8 mouse cellular contexts compared by ENCODE assay signal in genomic region chr9:107624539-107624938, GRCm38 (mm10). TPM values are rescaled to one million over a fixed set of nuclear protein-coding genes. Genes with fewer than 3 reads are reported as not detected.
DNase-seq lines count a peak whose midpoint lies in the region; ATAC-seq and TF ChIP-seq lines count a peak whose summit lies in the region.

No protein-coding gene starts in this region.

- ATAC-seq in forebrain, embryonic 13.5 days = no peak
- ATAC-seq in intestine, postnatal 0 days = peak; percentile 50
- peak; percentile 66 for ATAC-seq in megakaryocyte, adult 5-6 weeks (ENCODE audit: poor library complexity, severe bottlenecking)

- intact Hi-C loops in left cerebral cortex, postnatal 10 days (cut with DNase I) = no loop called here

- H3K9me3 ChIP-seq in forebrain, embryonic 13.5 days (replicated peaks) = no peaks in the 10 kb centered on the region
- no peaks in the 10 kb centered on the region for H3K9me3 ChIP-seq in intestine, postnatal 0 days (ENCODE audit: control insufficient read depth)

- H3K27me3 ChIP-seq in kidney, adult 2 months (replicated peaks; ENCODE audit: control insufficient read depth, insufficient read depth, low read length) = no peaks in the 10 kb centered on the region
- H3K27me3 ChIP-seq in forebrain, embryonic 13.5 days = no peaks in the 10 kb centered on the region
- H3K27me3 ChIP-seq in intestine, postnatal 0 days (replicated peaks; ENCODE audit: control insufficient read depth, insufficient read depth, low read length) = no peaks in the 10 kb centered on the region

- H3K27ac ChIP-seq in kidney, adult 2 months (ENCODE audit: insufficient read depth, low read depth, low read length) = peak overlapping the region; percentile 62
- H3K27ac ChIP-seq in forebrain, embryonic 13.5 days = peak overlapping the region; percentile 11; the same call in 1 of the 2 replicates
- H3K27ac ChIP-seq in intestine, postnatal 0 days (ENCODE audit: low read depth, low read length) = peak overlapping the region; percentile 52

- peak; percentile 73 for DNase-seq in kidney, adult 2 months
- DNase-seq in kidney, adult 8-10 months = no peak
- DNase-seq in right cerebral cortex, postnatal 25 days = no peak
- DNase-seq in cerebellum, adult 18-20 months = no peak
- no peak for DNase-seq in left cerebral cortex, postnatal 10 days (ENCODE audit: extremely low spot score in 1 of 2, low spot score in 2 of 2)

- H3K4me3 ChIP-seq in kidney, adult 2 months (ENCODE audit: insufficient read depth, low read depth, low read length) = no peak overlapping the region
- no peak overlapping the region for H3K4me3 ChIP-seq in forebrain, embryonic 13.5 days
- no peak overlapping the region for H3K4me3 ChIP-seq in intestine, postnatal 0 days (ENCODE audit: low read depth, low read length)

- H3K4me1 ChIP-seq in kidney, adult 2 months (ENCODE audit: control insufficient read depth, insufficient read depth, low read length) = peaks cover 40% of the 10 kb centered on the region
- peaks cover 60% of the 10 kb centered on the region for H3K4me1 ChIP-seq in forebrain, embryonic 13.5 days
- H3K4me1 ChIP-seq in intestine, postnatal 0 days (replicated peaks; ENCODE audit: control insufficient read depth, insufficient read depth, low read length) = peaks cover 27% of the 10 kb centered on the region

- no peak for TF ChIP-seq POLR2A in kidney, adult 2 months (IDR thresholded peaks at IDR 0.05; ENCODE audit: low read depth, low read length)

- H3K36me3 ChIP-seq in kidney, adult 2 months (ENCODE audit: control insufficient read depth, insufficient read depth, low read length) = no peaks in the 10 kb centered on the region; the same call in 1 of the 2 replicates
- H3K36me3 ChIP-seq in forebrain, embryonic 13.5 days (ENCODE audit: poor library complexity, severe bottlenecking) = peaks cover 50% of the 10 kb centered on the region
- peaks cover 35% of the 10 kb centered on the region for H3K36me3 ChIP-seq in intestine, postnatal 0 days (ENCODE audit: control insufficient read depth, insufficient read depth)

- TF ChIP-seq CTCF in kidney, adult 2 months (conservative IDR thresholded peaks at IDR 0.05; ENCODE audit: insufficient read depth, insufficient read length, low read depth, low read length) = no peak
- TF ChIP-seq CTCF in intestine, postnatal 0 days (IDR thresholded peaks at IDR 0.05; ENCODE audit: low read depth) = no peak

- no peak overlapping the region for H3K4me2 ChIP-seq in forebrain, embryonic 13.5 days
- H3K4me2 ChIP-seq in intestine, postnatal 0 days (replicated peaks; ENCODE audit: low read depth) = peak overlapping the region; percentile 4

- 59% methylated on average over 5 of the region's 5 CpGs for WGBS in kidney, adult 2 months
- 71% methylated on average over 5 of the region's 5 CpGs for WGBS in forebrain, embryonic 13.5 days
- 57% methylated on average over 5 of the region's 5 CpGs for WGBS in intestine, postnatal 0 days

- H3K9ac ChIP-seq in forebrain, embryonic 13.5 days = peak overlapping the region; percentile 34; the same call in 1 of the 2 replicates
- H3K9ac ChIP-seq in intestine, postnatal 0 days (ENCODE audit: low read depth, low read length) = no peak overlapping the region

RNA-seq across cellular contexts. Expression of gene Gnai2, which starts 10.6 kb away (rescaled TPM):
- 356 and 366 TPM in 2 replicates for polyA plus RNA-seq in kidney, adult 2 months (2012; rRNA removed)
- polyA plus RNA-seq in forebrain, embryonic 13.5 days (2015; fragmentation: Nextera tagmentation; extraction: Ambion mirVana) = 397 and 426 TPM in 2 replicates
- polyA plus RNA-seq in intestine, postnatal 0 days (2015; fragmentation: Nextera tagmentation; extraction: Ambion mirVana) = 245 and 265 TPM in 2 replicates
- total RNA-seq in megakaryocyte, adult 5-6 weeks (2015) = 749 and 768 TPM in 2 replicates
- 859 and 871 TPM in 2 replicates for total RNA-seq in megakaryocyte, adult 5-6 weeks (2017)
- 100 to 1,000 TPM; 229 to 244 TPM for total RNA-seq in left cerebral cortex, postnatal 10 days (2021)

RNA-seq across cellular contexts. Expression of gene Sema3b, which starts 15.5 kb away (rescaled TPM):
- 63.3 and 78.8 TPM in 2 replicates for polyA plus RNA-seq in kidney, adult 2 months (2012; rRNA removed)
- 1.8 and 2.0 TPM in 2 replicates for polyA plus RNA-seq in forebrain, embryonic 13.5 days (2015; fragmentation: Nextera tagmentation; extraction: Ambion mirVana)
- polyA plus RNA-seq in intestine, postnatal 0 days (2015; fragmentation: Nextera tagmentation; extraction: Ambion mirVana) = 37.1 and 37.3 TPM in 2 replicates
- total RNA-seq in megakaryocyte, adult 5-6 weeks (2015) = not detected in 2 replicates
- total RNA-seq in megakaryocyte, adult 5-6 weeks (2017) = 0.08 TPM in 1 of 2 replicates, not detected in the other
- total RNA-seq in left cerebral cortex, postnatal 10 days (2021) = 1 to 10 TPM; 2.7 to 2.9 TPM

RNA-seq across cellular contexts. Expression of gene Ifrd2, which starts 37.1 kb away (rescaled TPM):
- 50.5 and 57.8 TPM in 2 replicates for polyA plus RNA-seq in kidney, adult 2 months (2012; rRNA removed)
- 15.4 and 20.8 TPM in 2 replicates for polyA plus RNA-seq in forebrain, embryonic 13.5 days (2015; fragmentation: Nextera tagmentation; extraction: Ambion mirVana)
- polyA plus RNA-seq in intestine, postnatal 0 days (2015; fragmentation: Nextera tagmentation; extraction: Ambion mirVana) = 36.9 and 38.9 TPM in 2 replicates
- 6.8 and 11.1 TPM in 2 replicates for total RNA-seq in megakaryocyte, adult 5-6 weeks (2015)
- total RNA-seq in megakaryocyte, adult 5-6 weeks (2017) = 8.7 and 9.9 TPM in 2 replicates
- 10 to 100 TPM; 10.1 to 12.5 TPM for total RNA-seq in left cerebral cortex, postnatal 10 days (2021)

RNA-seq across cellular contexts. Expression of gene Hyal3, which starts 43.9 kb away (rescaled TPM):
- 1.6 and 2.1 TPM in 2 replicates for polyA plus RNA-seq in kidney, adult 2 months (2012; rRNA removed)
- polyA plus RNA-seq in forebrain, embryonic 13.5 days (2015; fragmentation: Nextera tagmentation; extraction: Ambion mirVana) = 1.1 and 1.5 TPM in 2 replicates
- polyA plus RNA-seq in intestine, postnatal 0 days (2015; fragmentation: Nextera tagmentation; extraction: Ambion mirVana) = 0.31 and 0.50 TPM in 2 replicates
- 1.5 and 1.9 TPM in 2 replicates for total RNA-seq in megakaryocyte, adult 5-6 weeks (2015)
- 0.18 and 0.57 TPM in 2 replicates for total RNA-seq in megakaryocyte, adult 5-6 weeks (2017)
- total RNA-seq in left cerebral cortex, postnatal 10 days (2021) = 1 to 10 TPM in 1 of 2 experiments, under 1 TPM in 1; 0.99 to 1.4 TPM

RNA-seq across cellular contexts. Expression of gene Slc38a3, which starts 44.8 kb away (rescaled TPM):
- polyA plus RNA-seq in kidney, adult 2 months (2012; rRNA removed) = 77.9 and 139 TPM in 2 replicates
- 14.3 and 14.6 TPM in 2 replicates for polyA plus RNA-seq in forebrain, embryonic 13.5 days (2015; fragmentation: Nextera tagmentation; extraction: Ambion mirVana)
- polyA plus RNA-seq in intestine, postnatal 0 days (2015; fragmentation: Nextera tagmentation; extraction: Ambion mirVana) = 15.5 and 15.6 TPM in 2 replicates
- not detected in 2 replicates for total RNA-seq in megakaryocyte, adult 5-6 weeks (2015)
- total RNA-seq in megakaryocyte, adult 5-6 weeks (2017) = not detected in 2 replicates
- 10 to 100 TPM; 84.1 to 90.3 TPM for total RNA-seq in left cerebral cortex, postnatal 10 days (2021)

Comparison
In these comparisons a context has a peak if more than half of its experiments do, and no peak if none do; other contexts are left out.
1. H3K27ac ChIP-seq: peak in every context shown above with its lines; median percentile 62 in kidney, adult 2 months; 52 in intestine, postnatal 0 days; 11 in forebrain, embryonic 13.5 days.
2. RNA of gene Sema3b, which starts 15.5 kb away (polyA plus RNA-seq): 63.3 to 78.8 TPM in kidney, adult 2 months and 37.1 to 37.3 TPM in intestine, postnatal 0 days; 1.8 to 2.0 TPM in forebrain, embryonic 13.5 days; every median in the first group is over 10 times any median in the second.